Mouse (Mus musculus): Measurements from ENCODE around the gene Rbms2. TPM values are rescaled to one million over a fixed set of nuclear protein-coding genes. Genes with fewer than 3 reads are reported as not detected.
"Not testable (repeated sequence)": the region's sequence is repeated elsewhere in the genome, so short reads cannot be mapped to it uniquely, and the experiment has no call there.

Rbms2 gene
- polyA plus RNA-seq, 1 experiment from 2014 or later: 45.4 TPM

GRCm38 (mm10) chr10:128184296-128184695 is 4.2 kb upstream of the Rbms2 start:
- H3K36me3 ChIP-seq (ENCODE audit: inconsistent target): no peaks in the 10 kb centered on the region
- 85% methylated on average over 2 of the region's 2 CpGs for WGBS (ENCODE audit: missing documents)
- no peak overlapping the region for H3K27ac ChIP-seq

GRCm38 (mm10) chr10:128177316-128177715 is 2.8 kb downstream of the Rbms2 start:
- WGBS (ENCODE audit: missing documents): 95% methylated on average over 4 of the region's 4 CpGs
- no peaks in the 10 kb centered on the region for H3K36me3 ChIP-seq (ENCODE audit: inconsistent target)
- no peak overlapping the region for H3K27ac ChIP-seq
- H3K79me2 ChIP-seq (ENCODE audit: inconsistent target): peaks cover 15% of the 10 kb centered on the region; the same call in 1 of the 2 replicates
- no peak overlapping the region for H3K4me3 ChIP-seq (ENCODE audit: inconsistent target)

More at GRCm38 (mm10) chr10:128184296-128184695, 4.2 kb upstream of the Rbms2 start:
- Histone ChIP-seq H3K4me3 (ENCODE audit: inconsistent target) (no peak overlapping the region), H3K79me2 (ENCODE audit: inconsistent target) (no peaks in the 10 kb centered on the region)

- Histone ChIP-seq H3K79me2 (ENCODE audit: inconsistent target) (peaks cover 22% of the 10 kb centered on the region; the same call in 1 of the 2 replicates), H3K36me3 (ENCODE audit: inconsistent target) (no peaks in the 10 kb centered on the region), H3K27ac (0 out of 2 replicates have a peak overlapping the region, but pooled peaks have one; percentile 19), H3K4me3 (ENCODE audit: inconsistent target) (peak overlapping the region; percentile 68)
- 2% methylated on average over 17 of the region's 17 CpGs for WGBS (ENCODE audit: missing documents)
Observed at GRCm38 (mm10) chr10:128175996-128176755, 3.9 kb downstream of the Rbms2 start.

GRCm38 (mm10) chr10:128175302-128175701 is 4.8 kb downstream of the Rbms2 start:
- Histone ChIP-seq H3K27ac (no peak overlapping the region), H3K36me3 (ENCODE audit: inconsistent target) (no peaks in the 10 kb centered on the region), H3K79me2 (ENCODE audit: inconsistent target) (peaks cover 22% of the 10 kb centered on the region; the same call in 1 of the 2 replicates), H3K4me3 (ENCODE audit: inconsistent target) (peak overlapping the region; percentile 68; the same call in 1 of the 2 replicates)
- 11% methylated on average over 3 of the region's 3 CpGs for WGBS (ENCODE audit: missing documents)

GRCm38 (mm10) chr10:128171348-128171747 is 8.7 kb downstream of the Rbms2 start:
- H3K27ac ChIP-seq; H3K36me3 ChIP-seq (ENCODE audit: inconsistent target); H3K4me3 ChIP-seq (ENCODE audit: inconsistent target): not testable (repeated sequence)
- H3K79me2 ChIP-seq (ENCODE audit: inconsistent target): peaks cover 35% of the 10 kb centered on the region; the same call in 1 of the 2 replicates
- WGBS (ENCODE audit: missing documents): 92% methylated on average over 9 of the region's 10 CpGs

- Histone ChIP-seq H3K36me3 (ENCODE audit: inconsistent target) (no peaks in the 10 kb centered on the region), H3K4me3 (ENCODE audit: inconsistent target) (no peak overlapping the region), H3K79me2 (ENCODE audit: inconsistent target) (peaks cover 18% of the 10 kb centered on the region; the same call in 1 of the 2 replicates), H3K27ac (no peak overlapping the region)
- 70% methylated on average over 6 of the region's 6 CpGs for WGBS (ENCODE audit: missing documents)
Observed at GRCm38 (mm10) chr10:128167091-128167490, 13.0 kb downstream of the Rbms2 start.

- H3K36me3 ChIP-seq (ENCODE audit: inconsistent target); H3K27ac ChIP-seq; H3K4me3 ChIP-seq (ENCODE audit: inconsistent target): not testable (repeated sequence)
- H3K79me2 ChIP-seq (ENCODE audit: inconsistent target): peaks cover 13% of the 10 kb centered on the region; the same call in 1 of the 2 replicates
- 86% methylated on average over 1 of the region's 3 CpGs for WGBS (ENCODE audit: missing documents)
Observed at GRCm38 (mm10) chr10:128165726-128166125, 14.4 kb downstream of the Rbms2 start.

- no peaks in the 10 kb centered on the region for H3K79me2 ChIP-seq (ENCODE audit: inconsistent target)
- no peak overlapping the region for H3K4me3 ChIP-seq (ENCODE audit: inconsistent target)
- 100% methylated on average over 3 of the region's 3 CpGs for WGBS (ENCODE audit: missing documents)
- H3K27ac ChIP-seq: no peak overlapping the region
- H3K36me3 ChIP-seq (ENCODE audit: inconsistent target): no peaks in the 10 kb centered on the region
Observed at GRCm38 (mm10) chr10:128153978-128154377, 26.1 kb downstream of the Rbms2 start.

GRCm38 (mm10) chr10:128150941-128151340 is 29.2 kb downstream of the Rbms2 start:
- Histone ChIP-seq H3K4me3 (ENCODE audit: inconsistent target) (no peak overlapping the region), H3K27ac (no peak overlapping the region), H3K79me2 (ENCODE audit: inconsistent target) (no peaks in the 10 kb centered on the region), H3K36me3 (ENCODE audit: inconsistent target) (no peaks in the 10 kb centered on the region)
- 94% methylated on average over 14 of the region's 14 CpGs for WGBS (ENCODE audit: missing documents)

GRCm38 (mm10) chr10:128149592-128149991 is 30.5 kb downstream of the Rbms2 start:
- Histone ChIP-seq H3K27ac (peak overlapping the region; percentile 10; the same call in 1 of the 2 replicates), H3K79me2 (ENCODE audit: inconsistent target) (no peaks in the 10 kb centered on the region), H3K4me3 (ENCODE audit: inconsistent target) (peak overlapping the region; percentile 3; the same call in 1 of the 2 replicates), H3K36me3 (ENCODE audit: inconsistent target) (0 out of 2 replicates have a peak, but pooled peaks cover 4% of the 10 kb centered on the region)
- 12% methylated on average over 5 of the region's 5 CpGs for WGBS (ENCODE audit: missing documents)

- Histone ChIP-seq H3K79me2 (ENCODE audit: inconsistent target) (no peaks in the 10 kb centered on the region), H3K27ac (no peak overlapping the region), H3K4me3 (ENCODE audit: inconsistent target) (no peak overlapping the region), H3K36me3 (ENCODE audit: inconsistent target) (0 out of 2 replicates have a peak, but pooled peaks cover 5% of the 10 kb centered on the region)
- 93% methylated on average over 5 of the region's 5 CpGs for WGBS (ENCODE audit: missing documents)
Observed at GRCm38 (mm10) chr10:128148789-128149365, 31.2 kb downstream of the Rbms2 start.

GRCm38 (mm10) chr10:128144961-128145360 is 35.1 kb downstream of the Rbms2 start:
- peaks cover 19% of the 10 kb centered on the region; the same call in 1 of the 2 replicates for H3K36me3 ChIP-seq (ENCODE audit: inconsistent target)
- no peak overlapping the region for H3K4me3 ChIP-seq (ENCODE audit: inconsistent target)
- H3K79me2 ChIP-seq (ENCODE audit: inconsistent target): no peaks in the 10 kb centered on the region
- WGBS (ENCODE audit: missing documents): 65% methylated on average over 2 of the region's 2 CpGs
- no peak overlapping the region for H3K27ac ChIP-seq

GRCm38 (mm10) chr10:128143659-128144058 is 36.4 kb downstream of the Rbms2 start:
- Histone ChIP-seq H3K27ac (no peak overlapping the region), H3K79me2 (ENCODE audit: inconsistent target) (no peaks in the 10 kb centered on the region), H3K36me3 (ENCODE audit: inconsistent target) (peaks cover 19% of the 10 kb centered on the region; the same call in 1 of the 2 replicates), H3K4me3 (ENCODE audit: inconsistent target) (no peak overlapping the region)
- 92% methylated on average over 4 of the region's 4 CpGs for WGBS (ENCODE audit: missing documents)

- no peaks in the 10 kb centered on the region for H3K79me2 ChIP-seq (ENCODE audit: inconsistent target)
- 94% methylated on average over 2 of the region's 2 CpGs for WGBS (ENCODE audit: missing documents)
- H3K36me3 ChIP-seq (ENCODE audit: inconsistent target): peaks cover 19% of the 10 kb centered on the region; the same call in 1 of the 2 replicates
- H3K4me3 ChIP-seq (ENCODE audit: inconsistent target): no peak overlapping the region
- H3K27ac ChIP-seq: no peak overlapping the region
Observed at GRCm38 (mm10) chr10:128142165-128142564, 37.9 kb downstream of the Rbms2 start.

All from macrophage (primary cell).